Comparison of ENCODE assay signal across 25 mouse cellular contexts in the genomic region with DNA sequence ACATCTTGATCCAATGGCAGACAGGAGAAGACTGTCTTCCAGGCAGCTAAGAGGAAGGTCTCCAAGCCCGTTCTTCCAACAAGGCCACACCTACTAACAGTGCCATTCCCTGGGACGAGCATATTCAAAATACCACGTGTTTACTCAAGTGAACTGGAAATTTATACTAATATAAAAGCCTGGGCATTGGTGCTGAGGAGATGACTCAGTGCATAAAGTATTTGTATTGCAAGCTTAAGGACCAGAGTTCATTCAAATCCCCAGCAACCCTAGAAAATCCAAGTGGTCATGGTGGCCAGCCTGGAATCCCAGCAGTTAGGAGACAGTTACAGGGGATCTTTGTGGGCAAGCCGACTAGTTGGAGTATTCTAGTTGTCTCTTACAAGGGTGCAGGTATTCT.
DNase-seq lines count a peak whose midpoint lies in the region; ATAC-seq and TF ChIP-seq lines count a peak whose summit lies in the region.
"Had no signal": no experiment of that assay in that cellular context is flagged by ENCODE, and none has a peak within 500 bp of the region (broad histone marks: within the 10 kb centered on the region; RNA-seq: fewer than 3 reads in every experiment).

No protein-coding gene starts in this region.

- CTCF ChIA-PET in Patski (lab: Charles Lee), result interaction anchor here (0.9 kb wide), 1 partner anchor 9 kb away, joined by 3 read pairs; no protein-coding TSS in a partner anchor

- no peak for TF ChIP-seq EP300 in lung, postnatal 0 days (IDR thresholded peaks at IDR 0.05)

- H3K4me1 ChIP-seq in lung, postnatal 0 days (ENCODE audit: insufficient read depth, low read depth, low read length), result no peaks in the 10 kb centered on the region
- H3K4me1 ChIP-seq in lung, adult 2 months (ENCODE audit: control insufficient read depth, insufficient read depth, low read length), result no peaks in the 10 kb centered on the region; the same call in 1 of the 2 replicates
- H3K4me1 ChIP-seq in hindbrain, embryonic 14.5 days (replicated peaks; ENCODE audit: control insufficient read depth, insufficient read depth, low read length), result no peaks in the 10 kb centered on the region
- H3K4me1 ChIP-seq: embryonic facial prominence, embryonic 10.5 days; embryonic facial prominence, embryonic 13.5 days; intestine, embryonic 15.5 days had no signal

- WGBS in lung, postnatal 0 days, result 56% methylated on average over 4 of the region's 4 CpGs
- WGBS in lung, adult 2 months, result 48% methylated on average over 4 of the region's 4 CpGs
- WGBS in hindbrain, embryonic 14.5 days, result 88% methylated on average over 4 of the region's 4 CpGs

- no peaks in the 10 kb centered on the region for H3K9me3 ChIP-seq in lung, postnatal 0 days (ENCODE audit: low read length)
- no peaks in the 10 kb centered on the region for H3K9me3 ChIP-seq in hindbrain, embryonic 14.5 days (ENCODE audit: control insufficient read depth, low read length)
- H3K9me3 ChIP-seq: embryonic facial prominence, embryonic 10.5 days; embryonic facial prominence, embryonic 13.5 days; forebrain, embryonic 10.5 days; forebrain, embryonic 13.5 days; hindbrain, embryonic 12.5 days; intestine, embryonic 15.5 days had no signal

- peak; percentile 25 for DNase-seq in lung, postnatal 0 days (ENCODE audit: low spot score)
- DNase-seq in lung, adult 2 months, result no peak
- DNase-seq in Patski (ENCODE audit: low read depth, low spot score), result peak; percentile 25
- no peak for DNase-seq in hindbrain, embryonic 14.5 days (ENCODE audit: low spot score)
- no peak for DNase-seq in yolk sac, embryonic 10.5 days (ENCODE audit: low spot score)
- DNase-seq: adrenal gland, adult 8-10 months; adrenal gland, postnatal 25 days; cerebellum, adult 11-12 months; cerebellum, adult 8-10 months; cerebellum, postnatal 10 days; cerebellum, postnatal 36 days; embryo, embryonic 11 days; gastrocnemius, postnatal 10 days had no signal

- H3K27ac ChIP-seq in lung, postnatal 0 days (ENCODE audit: low read length), result no peak overlapping the region
- H3K27ac ChIP-seq in hindbrain, embryonic 14.5 days, result no peak overlapping the region
- H3K27ac ChIP-seq: embryonic facial prominence, embryonic 10.5 days; embryonic facial prominence, embryonic 13.5 days; forebrain, embryonic 10.5 days; forebrain, embryonic 13.5 days; hindbrain, embryonic 12.5 days; intestine, embryonic 15.5 days had no signal

- POLR2A ChIA-PET in Patski (lab: Charles Lee), result no interaction called here

- H3K9ac ChIP-seq in lung, postnatal 0 days (replicated peaks; ENCODE audit: low read depth), result no peak overlapping the region
- H3K9ac ChIP-seq in hindbrain, embryonic 14.5 days, result no peak overlapping the region
- H3K9ac ChIP-seq: embryonic facial prominence, embryonic 13.5 days; forebrain, embryonic 13.5 days; hindbrain, embryonic 12.5 days; intestine, embryonic 15.5 days had no signal

- in situ Hi-C loops in Patski (cut with MboI; ENCODE audit: low pct_unique_long_range_greater_than_20kb), result no loop called here

- H3K27me3 ChIP-seq in lung, postnatal 0 days (replicated peaks; ENCODE audit: insufficient read depth, low read length), result no peaks in the 10 kb centered on the region
- no peaks in the 10 kb centered on the region for H3K27me3 ChIP-seq in Patski
- no peaks in the 10 kb centered on the region for H3K27me3 ChIP-seq in myocyte (ENCODE audit: control insufficient read depth, insufficient read depth, insufficient read length)
- no peaks in the 10 kb centered on the region for H3K27me3 ChIP-seq in hindbrain, embryonic 14.5 days (ENCODE audit: control insufficient read depth, insufficient read depth, low read length)
- H3K27me3 ChIP-seq: embryonic facial prominence, embryonic 13.5 days; forebrain, embryonic 13.5 days; hindbrain, embryonic 12.5 days; intestine, embryonic 15.5 days had no signal

- H3K36me3 ChIP-seq in lung, postnatal 0 days (ENCODE audit: insufficient read depth, low read length), result no peaks in the 10 kb centered on the region
- no peaks in the 10 kb centered on the region for H3K36me3 ChIP-seq in myocyte (ENCODE audit: control insufficient read depth, insufficient read depth)
- no peaks in the 10 kb centered on the region for H3K36me3 ChIP-seq in hindbrain, embryonic 14.5 days (replicated peaks; ENCODE audit: control insufficient read depth, insufficient read depth)
- H3K36me3 ChIP-seq: embryonic facial prominence, embryonic 10.5 days; embryonic facial prominence, embryonic 13.5 days; forebrain, embryonic 10.5 days; hindbrain, embryonic 12.5 days; intestine, embryonic 15.5 days had no signal

- no peak for TF ChIP-seq CTCF in lung, postnatal 0 days (IDR thresholded peaks at IDR 0.05)
- no peak for TF ChIP-seq CTCF in lung, adult 2 months (IDR thresholded peaks at IDR 0.05; ENCODE audit: insufficient read depth, low read length)
- TF ChIP-seq CTCF in Patski (IDR thresholded peaks at IDR 0.05), result no peak

- no peaks in the 10 kb centered on the region for H3K79me2 ChIP-seq in myocyte (ENCODE audit: control insufficient read depth, insufficient read depth)

- no peak overlapping the region for H3ac ChIP-seq in myocyte (ENCODE audit: control insufficient read depth, insufficient read length)

- H3K4me3 ChIP-seq in lung, postnatal 0 days (ENCODE audit: low read depth, low read length), result no peak overlapping the region
- no peak overlapping the region for H3K4me3 ChIP-seq in lung, adult 2 months (replicated peaks; ENCODE audit: extremely low read depth, low read depth, low read length)
- no peak overlapping the region for H3K4me3 ChIP-seq in myocyte
- no peak overlapping the region for H3K4me3 ChIP-seq in hindbrain, embryonic 14.5 days (replicated peaks; ENCODE audit: low read length)
- H3K4me3 ChIP-seq: embryonic facial prominence, embryonic 10.5 days; embryonic facial prominence, embryonic 13.5 days; erythroblast, embryonic 14.5 days; forebrain, embryonic 10.5 days; forebrain, embryonic 13.5 days; hindbrain, embryonic 12.5 days; intestine, embryonic 15.5 days had no signal

- no peak overlapping the region for H3K4me2 ChIP-seq in lung, postnatal 0 days (replicated peaks; ENCODE audit: low read depth, low read length)
- peak overlapping the region; percentile 14 for H3K4me2 ChIP-seq in myocyte (ENCODE audit: low read depth)
- no peak overlapping the region for H3K4me2 ChIP-seq in hindbrain, embryonic 14.5 days (replicated peaks)
- H3K4me2 ChIP-seq: embryonic facial prominence, embryonic 13.5 days; forebrain, embryonic 13.5 days; heart, embryonic 11.5 days; hindbrain, embryonic 12.5 days; intestine, embryonic 15.5 days had no signal

- TF ChIP-seq POLR2A in lung, adult 2 months (IDR thresholded peaks at IDR 0.05; ENCODE audit: borderline replicate concordance, extremely low read depth, low read depth, low read length), result no peak
- TF ChIP-seq POLR2A in myocyte (IDR thresholded peaks at IDR 0.05; ENCODE audit: insufficient read length, low read depth), result no peak

- ATAC-seq in lung, postnatal 0 days, result no peak
- peak; percentile 74 for ATAC-seq in Patski
- ATAC-seq in hindbrain, embryonic 14.5 days (ENCODE audit: low FRiP score), result no peak
- ATAC-seq: CD4-positive, CD25-positive, alpha-beta regulatory T cell, adult 4 months; forebrain, embryonic 13.5 days; forebrain, embryonic 16.5 days; hindbrain, embryonic 16.5 days; intestine, embryonic 15.5 days had no signal

TF ChIP-seq in myocyte, 11 proteins besides CTCF, POLR2A, EP300 and RAD21:
- TF ChIP-seq POLR2AphosphoS2 (IDR thresholded peaks at IDR 0.05; ENCODE audit: insufficient read length, low read depth), result no peak
- TF ChIP-seq USF1 (IDR thresholded peaks at IDR 0.05; ENCODE audit: low read depth), result peak; percentile 0

Comparison
In these comparisons a context has a peak if more than half of its experiments do, and no peak if none do; other contexts are left out.
1. DNase-seq: peak in lung, postnatal 0 days (single experiment) and Patski (single experiment); none in lung, adult 2 months (single experiment), hindbrain, embryonic 14.5 days (single experiment) and yolk sac, embryonic 10.5 days (single experiment).